Mouse (Mus musculus) yolk sac, embryonic 10.5 days (tissue): ENCODE measurements around the gene Zfp566.

Experiments
- DNase-seq: peaks from one replicate; pipeline ENCODE4 v3.0.0-alpha.2; 2017; ENCODE audit warnings: low spot score

The Zfp566 gene

GRCm38 (mm10) chr7:30053591-30053990 is 36.7 kb downstream of the Zfp566 start:
- DNase-seq: no peak

DNA sequence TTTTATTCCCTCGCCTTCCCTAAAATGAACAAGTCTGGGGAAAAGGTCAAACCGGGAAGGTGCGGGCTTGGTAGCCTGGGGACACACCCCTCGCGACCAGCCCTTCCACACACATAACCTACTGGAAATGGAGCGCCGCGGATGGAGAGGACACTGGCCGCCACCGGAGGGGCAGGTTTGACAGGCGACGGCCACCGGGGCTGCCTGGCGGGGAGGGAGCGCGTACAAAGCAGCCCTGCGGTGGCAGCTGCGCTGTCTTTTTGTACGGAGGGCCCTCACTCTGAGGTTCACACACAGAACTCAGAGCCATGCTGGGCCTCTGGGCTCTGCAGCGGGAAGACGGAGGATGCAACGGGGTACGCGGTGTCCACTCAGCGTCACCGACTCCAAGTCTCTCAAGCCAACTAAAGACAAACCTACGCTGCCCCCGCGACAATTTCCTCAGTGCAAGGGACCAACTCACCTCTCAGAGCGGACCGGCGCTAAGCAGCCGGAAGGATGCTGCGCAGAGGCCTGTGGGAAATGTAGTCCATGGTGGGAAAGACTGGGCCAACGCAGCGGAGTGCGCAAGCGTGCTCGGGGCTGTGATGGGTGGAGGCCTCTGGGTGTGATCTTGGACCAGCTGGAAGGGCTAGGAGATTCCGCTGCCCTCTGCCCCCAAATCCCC is 39.3 kb downstream of the Zfp566 start, which contains the start of gene Zfp14:
Zfp14 (minus strand) TSS at position 499 of the 667 bp plus-strand sequence.
- peak; percentile 88 for DNase-seq

DNA sequence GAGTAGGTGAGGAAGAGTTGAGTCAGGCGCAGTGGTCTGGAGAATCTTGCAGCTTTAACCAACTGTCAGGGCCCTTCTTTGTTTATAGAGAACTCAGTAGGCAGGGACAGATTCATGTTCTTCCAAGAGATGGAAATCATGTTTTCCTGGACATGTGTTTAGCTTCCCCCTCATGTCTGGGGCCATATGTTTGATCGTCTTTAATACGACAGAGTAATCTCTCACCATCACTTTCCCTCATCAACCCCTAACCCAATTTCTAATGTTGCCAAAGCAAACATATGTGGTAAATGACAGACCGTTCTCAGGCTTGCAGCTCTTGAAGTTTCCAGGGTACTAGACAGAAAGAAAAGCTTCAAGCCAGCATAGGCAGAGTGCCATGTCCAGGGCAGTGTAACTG is 42.2 kb downstream of the Zfp566 start:
- DNase-seq: no peak

GRCm38 (mm10) chr7:30044354-30044753 is 46.0 kb downstream of the Zfp566 start:
- DNase-seq: no peak

DNA sequence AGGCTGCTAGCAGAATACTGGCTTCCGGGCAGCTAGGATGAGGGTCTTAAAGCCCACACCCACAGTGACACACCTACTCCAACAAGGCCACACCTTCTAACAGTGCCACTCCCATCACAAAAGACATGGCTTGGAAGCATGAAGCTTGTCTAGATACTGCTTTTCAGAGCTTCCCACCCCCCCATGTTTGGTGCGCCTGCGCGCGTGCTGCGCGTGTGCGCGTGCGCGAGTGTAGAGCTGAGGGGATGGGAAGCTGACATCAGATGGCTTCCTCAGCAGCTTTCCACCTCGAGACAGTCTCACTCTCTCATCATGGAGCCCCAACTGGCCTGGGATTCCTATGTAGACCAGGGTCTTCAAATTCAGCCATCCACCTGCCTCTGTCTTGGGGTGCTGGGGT is 56.0 kb downstream of the Zfp566 start:
- no peak for DNase-seq

DNA sequence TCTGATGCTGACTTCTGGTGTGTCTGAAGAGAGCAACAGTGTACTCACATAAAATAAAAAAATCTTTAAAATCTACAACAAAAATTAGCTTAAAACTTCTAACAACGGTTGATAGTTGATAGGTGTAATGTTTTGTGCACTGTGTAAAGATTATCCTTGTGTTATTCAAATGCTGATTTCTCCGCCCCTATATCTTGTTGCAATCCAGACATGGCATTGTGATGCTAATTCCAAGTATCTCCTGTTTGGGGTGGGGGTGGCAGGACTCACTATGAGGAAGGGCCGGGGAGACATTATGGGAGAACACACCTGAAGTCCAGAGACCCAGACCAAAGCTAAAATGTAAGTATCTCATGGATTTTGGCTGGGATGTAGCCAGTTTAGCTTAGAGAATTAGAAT is 58.9 kb downstream of the Zfp566 start:
- DNase-seq: no peak

DNA sequence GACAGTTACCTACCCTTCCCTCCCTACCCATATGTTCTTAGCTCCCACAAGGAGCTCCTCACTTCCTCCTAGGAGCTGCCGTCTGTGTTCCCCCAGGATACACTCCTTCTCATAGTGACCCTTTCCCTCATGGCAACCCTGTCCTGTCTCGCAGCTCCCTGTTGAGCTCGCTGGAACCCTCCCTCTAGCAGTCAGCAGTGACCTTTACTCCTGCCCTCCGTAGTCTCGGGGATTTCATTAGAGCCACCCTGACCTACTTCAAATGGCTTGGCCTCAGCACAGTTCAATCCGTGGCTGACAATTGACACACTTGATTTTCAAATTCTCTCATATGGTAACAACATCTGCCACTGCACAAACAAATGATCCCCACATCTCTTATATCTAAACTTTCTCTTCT is 59.6 kb downstream of the Zfp566 start:
- DNase-seq: peak; percentile 50

GRCm38 (mm10) chr7:30028572-30028971 is 61.8 kb downstream of the Zfp566 start:
- no peak for DNase-seq
